Mouse (Mus musculus): ENCODE results near the gene Adam23.
A peak's percentile ranks its signal among the peaks of the same experiment; 100 is the strongest.
"Not testable (repeated sequence)": the region's sequence is repeated elsewhere in the genome, so short reads cannot be mapped to it uniquely, and the experiment has no call there.

Adam23 gene

GRCm38 (mm10) chr1:63603870-63604500 is 158.3 kb downstream of the Adam23 start:
- DNase-seq: no peak

GRCm38 (mm10) chr1:63609613-63610012 is 163.9 kb downstream of the Adam23 start:
- no peak for DNase-seq

DNA sequence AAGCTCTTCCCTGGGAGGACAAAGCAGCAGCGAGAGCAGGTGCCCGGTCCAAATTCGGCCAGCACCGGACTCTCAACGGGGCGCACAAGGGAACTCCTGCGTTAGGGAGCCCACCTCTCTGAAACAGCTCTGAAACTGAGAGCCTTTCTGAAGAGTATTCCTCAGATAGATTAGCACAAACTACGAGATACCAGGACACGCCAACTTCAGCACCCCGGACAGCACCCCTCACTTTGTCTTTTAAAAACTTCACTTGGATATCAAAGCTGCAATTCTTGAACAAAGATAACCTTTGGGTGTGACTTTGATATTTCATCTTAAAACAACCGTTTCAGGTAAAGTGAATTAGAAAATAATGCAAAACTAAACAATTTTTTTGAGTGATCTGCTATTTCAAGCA is 168.9 kb downstream of the Adam23 start:
- peak; percentile 27 for DNase-seq

DNA sequence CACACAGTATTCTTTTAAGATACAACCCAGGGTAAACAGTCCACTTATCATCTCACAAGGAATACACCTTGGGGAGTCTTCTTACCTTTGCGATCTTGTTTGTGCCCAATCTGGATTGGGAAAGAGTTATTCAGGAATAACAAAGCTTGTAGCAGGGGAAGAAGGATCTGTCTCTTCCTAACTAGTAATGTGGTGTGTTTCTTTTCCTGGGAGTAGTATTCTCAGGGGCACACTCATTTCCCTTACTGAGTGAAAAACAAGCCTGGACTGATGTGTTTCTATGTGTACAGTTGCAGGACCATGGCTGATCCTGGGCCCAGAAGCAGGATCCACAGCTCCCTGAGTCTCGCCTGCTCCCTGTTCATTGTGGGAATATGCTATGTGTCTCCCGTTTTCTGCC is 170.0 kb downstream of the Adam23 start, which contains the start of gene Gm39653:
Gene Gm39653, plus strand, starts transcription at position 301 of the 400 bp plus-strand sequence.
- no peak for DNase-seq

- no peak for DNase-seq
Measured at GRCm38 (mm10) chr1:63628211-63628610, 182.5 kb downstream of the Adam23 start.

GRCm38 (mm10) chr1:63630390-63630789 is 184.7 kb downstream of the Adam23 start:
- not testable (repeated sequence) for DNase-seq

GRCm38 (mm10) chr1:63639921-63640320 is 194.2 kb downstream of the Adam23 start:
- DNase-seq: no peak
